Mouse (Mus musculus): ENCODE results near the gene Rps27l. TPM values are rescaled to one million over a fixed set of nuclear protein-coding genes. Genes with fewer than 3 reads are reported as not detected.
"Not testable (repeated sequence)": the region's sequence is repeated elsewhere in the genome, so short reads cannot be mapped to it uniquely, and the experiment has no call there.

Rps27l gene
- polyA plus RNA-seq, 1 experiment from 2014 or later: 839 TPM

DNA sequence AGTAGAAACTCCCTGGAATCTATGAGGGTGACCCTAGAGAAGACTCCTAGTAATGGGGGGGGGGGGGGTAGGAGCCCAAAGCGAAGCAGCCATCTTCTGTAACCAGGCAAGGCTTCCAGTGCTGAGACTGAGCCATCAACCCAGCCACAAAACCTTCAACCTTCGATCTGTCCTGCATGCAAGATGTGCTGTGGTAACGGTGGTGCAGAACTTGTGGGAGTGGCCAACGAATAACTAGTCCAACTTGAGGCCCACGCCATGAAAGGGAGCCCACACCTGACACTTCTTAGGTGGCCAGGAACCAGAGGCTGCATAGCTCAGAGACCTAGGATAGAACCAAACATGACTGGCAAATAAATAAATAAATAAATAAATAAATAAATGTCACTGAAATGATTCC is 35.2 kb upstream of the Rps27l start:
- no peaks in the 10 kb centered on the region for H3K9me3 ChIP-seq (replicated peaks; ENCODE audit: control insufficient read depth, low read length)
- no peaks in the 10 kb centered on the region for H3K27me3 ChIP-seq (ENCODE audit: control insufficient read depth, insufficient read depth, low read length)
- no peak overlapping the region for H3K4me3 ChIP-seq (replicated peaks; ENCODE audit: low read length)
- ATAC-seq (ENCODE audit: insufficient read depth, low FRiP score): no peak
- no peak overlapping the region for H3K4me2 ChIP-seq (ENCODE audit: low read depth, low read length)
- H3K36me3 ChIP-seq (ENCODE audit: control insufficient read depth, insufficient read depth, low read length): no peaks in the 10 kb centered on the region
- H3K4me1 ChIP-seq (ENCODE audit: control insufficient read depth, insufficient read depth, low read length): peaks cover 38% of the 10 kb centered on the region
- no peak overlapping the region for H3K27ac ChIP-seq (ENCODE audit: low read length)
- WGBS: 82% methylated on average over 5 of the region's 5 CpGs
- H3K9ac ChIP-seq (ENCODE audit: low read length): no peak overlapping the region

DNA sequence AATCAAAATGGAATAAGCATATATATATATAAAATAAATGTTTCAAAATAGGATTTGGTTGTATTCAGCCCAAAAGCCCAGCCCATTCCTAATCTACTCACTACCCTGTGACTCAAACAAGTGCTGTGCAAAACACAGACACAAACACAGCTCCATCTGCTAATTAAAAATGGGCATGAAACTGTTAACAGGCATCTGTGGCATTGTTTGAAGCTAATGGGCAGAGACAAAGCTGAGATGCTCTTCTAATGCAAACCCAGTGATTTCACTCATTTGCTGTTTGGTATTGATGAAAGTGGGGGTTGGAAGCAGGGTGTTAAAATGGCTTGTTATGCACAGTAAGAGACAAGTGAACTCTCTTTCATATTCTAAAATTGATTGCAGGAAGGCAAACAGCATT is 33.6 kb upstream of the Rps27l start:
- Histone ChIP-seq H3K27me3 (ENCODE audit: control insufficient read depth, insufficient read depth, low read length) (no peaks in the 10 kb centered on the region), H3K9ac (ENCODE audit: low read length) (no peak overlapping the region), H3K4me1 (ENCODE audit: control insufficient read depth, insufficient read depth, low read length) (peaks cover 35% of the 10 kb centered on the region), H3K9me3 (replicated peaks; ENCODE audit: control insufficient read depth, low read length) (no peaks in the 10 kb centered on the region), H3K36me3 (ENCODE audit: control insufficient read depth, insufficient read depth, low read length) (no peaks in the 10 kb centered on the region), H3K4me2 (ENCODE audit: low read depth, low read length) (no peak overlapping the region), H3K27ac (ENCODE audit: low read length) (no peak overlapping the region), H3K4me3 (replicated peaks; ENCODE audit: low read length) (no peak overlapping the region)
- no peak for ATAC-seq (ENCODE audit: insufficient read depth, low FRiP score)

GRCm38 (mm10) chr9:66913254-66913934 is 32.5 kb upstream of the Rps27l start:
- 87% methylated on average over 5 of the region's 5 CpGs for WGBS
- H3K27ac ChIP-seq (ENCODE audit: low read length); H3K36me3 ChIP-seq (ENCODE audit: control insufficient read depth, insufficient read depth, low read length); H3K9me3 ChIP-seq (replicated peaks; ENCODE audit: control insufficient read depth, low read length); H3K4me2 ChIP-seq (ENCODE audit: low read depth, low read length); ATAC-seq (ENCODE audit: insufficient read depth, low FRiP score); H3K4me3 ChIP-seq (replicated peaks; ENCODE audit: low read length); H3K27me3 ChIP-seq (ENCODE audit: control insufficient read depth, insufficient read depth, low read length); H3K9ac ChIP-seq (ENCODE audit: low read length): not testable (repeated sequence)
- H3K4me1 ChIP-seq (ENCODE audit: control insufficient read depth, insufficient read depth, low read length): peaks cover 37% of the 10 kb centered on the region

- peak overlapping the region; percentile 70; the same call in 1 of the 2 replicates for H3K27ac ChIP-seq (ENCODE audit: low read length)
- H3K4me1 ChIP-seq (ENCODE audit: control insufficient read depth, insufficient read depth, low read length): peaks cover 32% of the 10 kb centered on the region
- no peaks in the 10 kb centered on the region for H3K9me3 ChIP-seq (replicated peaks; ENCODE audit: control insufficient read depth, low read length)
- H3K36me3 ChIP-seq (ENCODE audit: control insufficient read depth, insufficient read depth, low read length): no peaks in the 10 kb centered on the region
- no peak overlapping the region for H3K9ac ChIP-seq (ENCODE audit: low read length)
- no peak overlapping the region for H3K4me3 ChIP-seq (replicated peaks; ENCODE audit: low read length)
- ATAC-seq (ENCODE audit: insufficient read depth, low FRiP score): no peak
- no peaks in the 10 kb centered on the region for H3K27me3 ChIP-seq (ENCODE audit: control insufficient read depth, insufficient read depth, low read length)
- WGBS: 57% methylated on average over 3 of the region's 3 CpGs
- H3K4me2 ChIP-seq (ENCODE audit: low read depth, low read length): no peak overlapping the region
Measured at GRCm38 (mm10) chr9:66914540-66914939, 31.3 kb upstream of the Rps27l start.

GRCm38 (mm10) chr9:66915401-66915800 is 30.5 kb upstream of the Rps27l start:
- Histone ChIP-seq H3K27ac (ENCODE audit: low read length) (peak overlapping the region; percentile 70), H3K36me3 (ENCODE audit: control insufficient read depth, insufficient read depth, low read length) (no peaks in the 10 kb centered on the region), H3K27me3 (ENCODE audit: control insufficient read depth, insufficient read depth, low read length) (no peaks in the 10 kb centered on the region), H3K4me2 (ENCODE audit: low read depth, low read length) (peak overlapping the region; percentile 6; the same call in 1 of the 2 replicates), H3K9ac (ENCODE audit: low read length) (no peak overlapping the region), H3K9me3 (replicated peaks; ENCODE audit: control insufficient read depth, low read length) (no peaks in the 10 kb centered on the region), H3K4me3 (replicated peaks; ENCODE audit: low read length) (no peak overlapping the region), H3K4me1 (ENCODE audit: control insufficient read depth, insufficient read depth, low read length) (peaks cover 29% of the 10 kb centered on the region)
- 58% methylated on average over 5 of the region's 5 CpGs for WGBS
- no peak for ATAC-seq (ENCODE audit: insufficient read depth, low FRiP score)

DNA sequence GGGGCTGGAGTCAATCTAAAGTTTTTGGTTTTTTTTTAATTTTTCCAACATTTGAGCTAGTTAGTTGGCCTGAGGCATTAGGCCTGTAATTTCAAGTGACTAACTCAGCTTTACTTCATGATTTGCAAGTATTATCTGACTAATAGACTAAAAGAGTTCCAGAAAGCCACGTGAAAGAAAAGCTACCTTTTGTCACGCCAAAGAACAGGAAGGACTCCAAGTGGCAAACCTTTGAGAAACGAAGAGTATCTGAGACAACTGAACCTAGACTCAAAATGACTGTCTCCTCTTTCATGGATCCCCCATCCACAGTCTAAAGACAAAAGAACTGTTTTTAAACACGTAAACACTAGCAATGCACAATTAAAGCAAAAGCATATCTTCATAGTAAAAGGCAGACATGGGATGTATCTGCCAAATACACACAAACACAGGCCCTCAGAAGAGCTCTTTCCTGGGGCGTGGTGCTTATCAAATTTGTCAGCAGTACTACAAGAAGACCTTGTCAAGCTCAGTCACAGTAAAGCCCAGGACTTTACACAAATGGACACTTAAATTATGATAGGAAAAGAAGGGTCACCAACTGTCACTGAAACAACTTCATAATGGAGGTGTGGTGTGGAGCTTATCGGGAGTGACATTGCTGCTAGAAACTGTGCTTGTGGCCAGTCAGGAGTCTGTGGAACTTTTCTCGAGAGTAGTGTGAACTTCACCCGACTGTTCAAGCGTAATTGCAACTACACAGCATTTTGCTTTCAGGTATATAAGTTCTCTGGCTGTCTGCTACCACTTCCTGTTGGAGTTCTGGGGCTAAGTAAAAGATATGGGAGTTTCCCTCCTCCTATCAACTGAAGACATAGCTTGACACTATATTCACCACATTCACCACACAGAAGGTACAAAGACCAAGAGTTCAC is 29.8 kb upstream of the Rps27l start:
- H3K4me2 ChIP-seq (ENCODE audit: low read depth, low read length): no peak overlapping the region
- no peaks in the 10 kb centered on the region for H3K9me3 ChIP-seq (replicated peaks; ENCODE audit: control insufficient read depth, low read length)
- WGBS: 71% methylated on average over 9 of the region's 9 CpGs
- no peak overlapping the region for H3K4me3 ChIP-seq (replicated peaks; ENCODE audit: low read length)
- H3K36me3 ChIP-seq (ENCODE audit: control insufficient read depth, insufficient read depth, low read length): no peaks in the 10 kb centered on the region
- no peaks in the 10 kb centered on the region for H3K27me3 ChIP-seq (ENCODE audit: control insufficient read depth, insufficient read depth, low read length)
- peak overlapping the region; percentile 4 for H3K27ac ChIP-seq (ENCODE audit: low read length)
- H3K9ac ChIP-seq (ENCODE audit: low read length): no peak overlapping the region
- H3K4me1 ChIP-seq (ENCODE audit: control insufficient read depth, insufficient read depth, low read length): peaks cover 29% of the 10 kb centered on the region
- no peak for ATAC-seq (ENCODE audit: insufficient read depth, low FRiP score)

GRCm38 (mm10) chr9:66917216-66917891 is 28.5 kb upstream of the Rps27l start:
- ATAC-seq (ENCODE audit: insufficient read depth, low FRiP score): no peak
- Histone ChIP-seq H3K27ac (ENCODE audit: low read length) (no peak overlapping the region), H3K27me3 (ENCODE audit: control insufficient read depth, insufficient read depth, low read length) (no peaks in the 10 kb centered on the region), H3K4me3 (replicated peaks; ENCODE audit: low read length) (no peak overlapping the region), H3K4me2 (ENCODE audit: low read depth, low read length) (no peak overlapping the region), H3K9me3 (replicated peaks; ENCODE audit: control insufficient read depth, low read length) (0 out of 2 replicates have a peak, but pooled peaks cover 3% of the 10 kb centered on the region), H3K4me1 (ENCODE audit: control insufficient read depth, insufficient read depth, low read length) (peaks cover 29% of the 10 kb centered on the region), H3K36me3 (ENCODE audit: control insufficient read depth, insufficient read depth, low read length) (no peaks in the 10 kb centered on the region), H3K9ac (ENCODE audit: low read length) (no peak overlapping the region)
- 82% methylated on average over 8 of the region's 8 CpGs for WGBS

DNA sequence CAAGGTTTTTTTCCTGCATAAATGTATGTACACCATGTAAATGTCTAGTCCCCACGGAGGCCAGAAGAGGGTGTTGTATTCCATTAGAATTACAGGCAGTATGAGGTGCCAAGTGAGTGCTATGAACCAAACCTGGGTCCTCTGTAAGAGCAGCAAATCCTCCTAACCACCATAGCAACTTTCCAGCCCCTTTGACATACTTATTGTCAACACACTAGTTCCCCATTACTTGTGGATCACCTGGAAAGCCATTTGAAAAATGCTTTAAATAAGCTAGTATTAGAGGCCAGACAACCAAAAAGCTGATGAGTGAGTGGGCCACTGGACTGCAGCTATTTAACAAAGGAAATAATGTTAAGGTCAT is 28.0 kb upstream of the Rps27l start:
- no peak overlapping the region for H3K9ac ChIP-seq (ENCODE audit: low read length)
- H3K27ac ChIP-seq (ENCODE audit: low read length): no peak overlapping the region
- ATAC-seq (ENCODE audit: insufficient read depth, low FRiP score): no peak
- H3K9me3 ChIP-seq (replicated peaks; ENCODE audit: control insufficient read depth, low read length): 0 out of 2 replicates have a peak, but pooled peaks cover 3% of the 10 kb centered on the region
- no peak overlapping the region; the same call in 1 of the 2 replicates for H3K4me3 ChIP-seq (replicated peaks; ENCODE audit: low read length)
- peaks cover 29% of the 10 kb centered on the region for H3K4me1 ChIP-seq (ENCODE audit: control insufficient read depth, insufficient read depth, low read length)
- H3K36me3 ChIP-seq (ENCODE audit: control insufficient read depth, insufficient read depth, low read length): no peaks in the 10 kb centered on the region
- H3K27me3 ChIP-seq (ENCODE audit: control insufficient read depth, insufficient read depth, low read length): no peaks in the 10 kb centered on the region
- 60% methylated on average over 1 of the region's 1 CpGs for WGBS
- peak overlapping the region; percentile 83 for H3K4me2 ChIP-seq (ENCODE audit: low read depth, low read length)

Data from stomach, embryonic 16.5 days (tissue).